Mouse (Mus musculus) cortical plate, adult 2 months (tissue): Measurements from ENCODE around the gene Gp1bb. TPM values are rescaled to one million over a fixed set of nuclear protein-coding genes. Genes with fewer than 3 reads are reported as not detected.

Source experiments
- H3K27ac ChIP-seq: fragments of 200-500 bp; 2 replicates; pipeline ENCODE4 v1.5.1; 2012; ENCODE audit warnings: low read length, control low read depth, inconsistent platforms; ENCODE audit not compliant: insufficient read depth
- H3K4me1 ChIP-seq: fragments of 200-500 bp; 2 replicates; pipeline ENCODE4 v1.6.1; 2011; ENCODE audit warnings: low read length; ENCODE audit not compliant: control insufficient read depth, insufficient read depth
- H3K4me3 ChIP-seq: fragments of 200-500 bp; 2 replicates; pipeline ENCODE4 v1.5.1; 2011; ENCODE audit warnings: mild to moderate bottlenecking, low read length, control low read depth; ENCODE audit not compliant: insufficient read depth
- CTCF ChIP-seq: fragments of 200-500 bp; IDR thresholded peaks from 2 replicates; pipeline ENCODE4 v1.5.1; 2011; ENCODE audit warnings: mild to moderate bottlenecking, control low read depth, low read length; ENCODE audit not compliant: insufficient read depth; ENCODE audit errors: extremely low read depth
- POLR2A ChIP-seq: fragments of 200-500 bp; IDR thresholded peaks from 2 replicates; pipeline ENCODE4 v1.6.1; 2011; ENCODE audit warnings: mild to moderate bottlenecking, low read length, control low read depth; ENCODE audit not compliant: insufficient read depth; ENCODE audit errors: extremely low read depth
- polyA plus RNA-seq: library from polyadenylated mRNA; depleted of rRNA; stranded (reverse); fragments of >200 nt; gene quantifications from 2 replicates; pipeline ENCODE4 v1.2.3, GENCODE M21; 2012; rRNA removed

Gene Gp1bb
- polyA plus RNA-seq, 1 experiment, result 4.6 TPM

DNA sequence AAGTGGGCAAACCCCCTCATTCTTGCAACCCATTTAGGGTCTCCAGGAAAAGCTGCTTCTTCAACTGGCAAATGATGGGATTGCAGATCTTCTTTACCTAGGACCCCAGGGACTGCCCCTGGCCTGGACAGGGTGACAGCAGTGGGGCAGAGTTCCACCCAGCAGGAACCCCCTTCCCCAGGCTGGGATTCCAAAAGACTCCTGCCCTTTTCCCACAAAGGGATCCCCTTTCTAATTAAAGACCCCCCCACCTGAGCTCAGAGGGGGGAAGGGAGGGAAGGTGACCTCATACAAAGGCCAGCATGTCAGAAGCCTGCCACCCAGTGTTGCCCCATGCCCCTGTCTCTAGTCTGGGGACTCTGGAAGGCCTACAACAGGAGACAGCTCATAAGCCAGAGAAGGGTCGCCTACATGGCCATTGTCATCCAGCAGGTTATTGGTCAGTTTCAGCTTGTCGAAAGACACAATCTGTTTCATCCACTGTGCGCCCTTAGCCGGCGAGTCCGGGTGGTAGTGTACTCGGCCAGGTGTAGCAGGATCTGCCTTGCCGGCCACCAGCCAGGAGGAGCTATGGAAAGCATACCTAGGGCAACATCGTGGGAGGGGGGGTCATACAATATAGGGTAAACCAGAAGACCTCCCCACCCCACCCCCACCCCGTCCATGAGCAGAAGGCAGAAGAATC lies 38.4 kb downstream of the Gp1bb start:
- TF ChIP-seq CTCF, result no peak
- no peaks in the 10 kb centered on the region for H3K4me1 ChIP-seq
- no peak overlapping the region for H3K27ac ChIP-seq
- no peak overlapping the region for H3K4me3 ChIP-seq

DNA sequence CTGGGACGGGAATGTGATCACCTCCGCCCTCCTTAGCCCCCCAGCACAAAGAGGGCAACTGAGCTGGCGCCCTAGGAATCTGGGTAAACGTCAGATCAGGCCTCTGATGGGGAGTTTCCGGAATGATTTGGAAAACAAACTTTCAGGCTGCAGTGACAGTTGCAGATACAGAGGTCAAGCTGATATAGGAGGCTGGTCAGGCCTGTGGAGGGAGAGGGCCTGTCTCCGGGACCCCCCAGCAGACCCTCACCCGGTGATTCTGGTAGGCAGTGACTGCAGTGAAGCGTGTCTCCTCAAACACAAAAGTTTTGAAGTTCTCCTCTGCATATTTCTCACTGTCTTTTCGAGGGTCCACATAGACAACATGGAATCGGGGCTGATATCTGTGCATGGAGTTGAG lies 39.0 kb downstream of the Gp1bb start:
- no peak for TF ChIP-seq CTCF
- no peak for TF ChIP-seq POLR2A
- no peak overlapping the region for H3K4me3 ChIP-seq
- no peaks in the 10 kb centered on the region for H3K4me1 ChIP-seq
- H3K27ac ChIP-seq, result no peak overlapping the region

DNA sequence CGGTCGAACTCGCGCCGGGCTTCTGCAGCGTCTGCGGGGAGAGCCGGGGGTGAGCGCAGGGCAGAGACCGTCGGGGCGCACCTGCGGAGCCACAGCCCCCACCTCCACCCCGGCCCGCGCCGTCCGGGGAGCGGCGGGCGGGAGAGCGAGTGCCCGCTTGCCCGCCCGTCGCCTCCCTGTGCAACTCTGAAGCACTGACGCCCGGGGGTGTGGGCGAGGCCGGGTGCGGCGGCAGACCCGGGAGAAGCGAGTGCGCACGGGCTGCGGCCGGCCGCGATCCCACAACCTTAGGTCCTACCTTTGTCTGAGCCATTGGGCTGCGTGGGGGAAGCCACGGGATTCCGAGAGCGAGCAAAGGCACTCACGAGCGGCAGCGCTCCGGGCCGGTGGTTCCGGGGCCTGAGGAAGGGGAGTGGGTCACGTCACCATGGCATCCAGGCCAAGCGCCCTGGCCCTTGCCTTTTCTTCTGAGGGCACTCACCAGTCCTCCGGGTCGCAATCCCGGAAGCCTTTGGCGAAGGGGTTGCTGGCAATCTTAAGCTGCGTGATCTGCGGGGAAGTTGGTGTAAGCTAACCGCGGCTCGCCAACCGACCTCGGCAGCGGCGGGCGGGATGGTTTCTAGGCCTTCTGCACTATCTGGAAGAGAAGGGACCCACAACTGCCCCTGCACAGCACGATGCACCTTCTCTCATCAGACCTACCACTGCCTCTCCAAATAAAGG lies 39.6 kb downstream of the Gp1bb start:
- Histone ChIP-seq H3K4me3 (no peak overlapping the region), H3K4me1 (no peaks in the 10 kb centered on the region), H3K27ac (no peak overlapping the region)
- TF ChIP-seq CTCF (no peak), POLR2A (no peak)

DNA sequence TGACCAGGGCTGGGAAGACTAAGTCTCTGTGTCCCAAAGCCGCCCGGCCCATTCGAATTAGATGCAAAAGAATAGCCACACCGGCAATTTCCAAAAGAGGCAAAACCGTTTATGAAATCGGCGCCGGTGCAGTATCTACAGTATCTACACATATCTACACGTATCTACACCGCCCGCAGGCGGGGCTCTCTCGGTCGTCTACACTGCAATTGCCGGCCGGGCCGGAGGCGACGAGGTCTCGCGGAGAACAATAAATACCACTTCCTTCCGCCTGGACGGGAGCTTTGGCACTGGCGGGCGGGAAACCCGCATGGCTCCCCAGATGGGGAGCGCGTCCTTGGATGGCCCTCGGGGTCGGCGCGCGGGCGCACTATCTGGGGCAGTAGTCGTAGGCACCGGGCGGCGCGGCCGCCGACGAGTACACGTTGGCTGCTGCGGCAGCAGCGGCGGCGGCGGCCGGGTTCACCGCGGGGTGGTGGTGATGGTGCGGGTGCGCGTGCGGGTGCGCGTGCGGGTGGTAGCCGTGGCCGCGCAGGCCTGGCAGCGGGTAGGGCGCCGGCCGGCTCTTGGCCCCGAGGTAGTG lies 40.5 kb downstream of the Gp1bb start:
- Histone ChIP-seq H3K27ac (no peak overlapping the region), H3K4me3 (0 out of 2 replicates have a peak overlapping the region, but pooled peaks have one; percentile 16), H3K4me1 (no peaks in the 10 kb centered on the region)
- TF ChIP-seq CTCF (no peak), POLR2A (no peak)

DNA sequence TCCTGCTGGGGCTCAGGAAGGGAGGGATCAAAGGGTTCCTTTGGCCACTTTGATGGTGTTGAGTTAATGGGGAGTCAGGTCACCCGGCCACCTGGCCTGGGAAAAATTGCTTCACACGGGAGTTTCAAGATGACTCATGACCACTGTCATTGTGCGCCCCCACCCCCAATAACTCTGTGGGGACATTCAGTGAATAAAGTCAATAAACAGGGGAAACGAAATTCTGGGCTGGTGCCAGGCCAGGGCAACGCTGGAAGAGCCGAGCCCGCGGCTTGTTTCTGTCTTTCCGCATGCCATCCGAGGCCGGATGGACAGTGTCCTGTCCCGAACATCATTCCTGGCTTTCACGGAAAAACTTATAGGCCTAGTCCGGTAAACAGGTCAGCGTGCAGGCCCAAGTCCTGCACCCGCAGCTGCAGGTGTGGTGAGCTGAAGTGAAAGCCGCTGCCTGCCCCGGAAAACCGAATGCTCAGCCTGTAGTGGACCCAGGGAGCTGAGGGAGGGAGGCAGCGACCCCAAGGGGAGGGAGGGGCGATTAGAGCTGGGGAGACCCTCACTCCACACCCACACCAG lies 41.1 kb downstream of the Gp1bb start:
- TF ChIP-seq POLR2A (no peak), CTCF (no peak)
- no peak overlapping the region for H3K27ac ChIP-seq
- no peaks in the 10 kb centered on the region for H3K4me1 ChIP-seq
- H3K4me3 ChIP-seq, result 0 out of 2 replicates have a peak overlapping the region, but pooled peaks have one; percentile 16

DNA sequence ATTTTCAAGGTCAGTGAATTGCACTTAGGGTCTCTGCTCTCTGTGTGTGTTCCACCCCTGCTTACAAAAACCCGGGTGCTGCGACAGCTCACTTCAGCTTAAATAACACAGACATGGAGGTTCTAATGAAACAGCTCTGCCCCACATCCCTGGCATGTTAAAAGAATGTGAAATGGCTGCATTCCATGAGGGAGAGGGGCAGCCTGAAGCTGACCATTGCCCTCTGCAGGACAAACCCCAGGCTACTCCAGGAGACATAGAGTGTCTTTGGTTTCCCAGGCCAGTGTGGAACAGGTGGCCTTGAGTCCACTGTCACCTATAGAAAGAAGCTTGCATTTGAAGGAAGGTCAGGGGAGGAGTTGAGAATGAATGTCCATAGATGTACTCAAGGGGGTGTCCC lies 41.8 kb downstream of the Gp1bb start:
- Histone ChIP-seq H3K4me1 (no peaks in the 10 kb centered on the region), H3K27ac (no peak overlapping the region), H3K4me3 (no peak overlapping the region)
- TF ChIP-seq POLR2A, result no peak
- TF ChIP-seq CTCF, result no peak

DNA sequence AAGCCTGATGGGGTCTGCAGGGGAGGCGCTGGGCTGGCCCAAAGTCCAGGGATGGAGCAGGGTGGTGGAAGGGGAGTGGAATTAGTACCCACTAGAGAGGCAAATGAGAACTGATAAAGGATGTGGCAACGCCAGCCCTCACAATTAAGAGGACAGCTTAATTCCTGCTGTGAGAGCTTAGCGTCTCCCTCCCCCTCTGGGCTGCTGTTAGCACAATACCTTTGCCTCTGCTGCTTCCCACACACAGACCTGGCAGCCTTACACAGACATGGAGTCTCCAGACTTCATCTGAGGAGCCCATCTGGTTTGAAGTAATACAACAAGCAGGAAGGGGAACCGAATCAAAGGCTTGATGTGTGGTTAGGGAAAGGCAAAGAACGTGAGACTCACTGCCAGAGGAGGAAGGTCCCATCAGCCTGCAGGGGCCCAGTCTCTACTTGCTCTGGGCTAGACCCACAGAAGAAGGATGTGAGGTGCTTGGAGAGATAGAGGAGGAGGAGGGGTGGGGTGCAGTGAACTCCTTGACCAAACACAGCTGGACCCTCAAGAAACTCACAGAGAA lies 44.5 kb downstream of the Gp1bb start:
- TF ChIP-seq POLR2A (no peak), CTCF (no peak)
- H3K27ac ChIP-seq, result no peak overlapping the region
- H3K4me3 ChIP-seq, result no peak overlapping the region
- H3K4me1 ChIP-seq, result no peaks in the 10 kb centered on the region

DNA sequence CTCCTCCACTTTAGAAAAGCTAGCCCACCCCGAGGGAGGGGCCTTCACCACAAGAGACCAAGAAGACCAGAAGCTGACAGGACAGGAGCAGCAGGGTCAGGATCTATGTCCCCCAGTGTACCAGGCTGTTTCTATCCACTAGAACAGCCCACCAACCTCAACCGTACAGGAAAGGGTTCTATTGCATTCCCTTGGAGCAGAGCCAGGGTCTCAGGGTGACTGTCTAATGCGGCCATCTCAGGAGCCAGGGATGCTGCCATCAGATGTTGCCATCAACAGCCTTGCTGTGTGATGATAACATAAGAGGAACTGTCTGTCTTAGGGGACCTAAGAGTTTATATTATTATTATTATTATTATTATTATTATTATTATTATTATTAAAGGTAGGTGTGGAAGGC lies 45.1 kb downstream of the Gp1bb start:
- Histone ChIP-seq H3K4me1 (no peaks in the 10 kb centered on the region), H3K27ac (no peak overlapping the region), H3K4me3 (no peak overlapping the region)
- TF ChIP-seq CTCF (no peak), POLR2A (no peak)

DNA sequence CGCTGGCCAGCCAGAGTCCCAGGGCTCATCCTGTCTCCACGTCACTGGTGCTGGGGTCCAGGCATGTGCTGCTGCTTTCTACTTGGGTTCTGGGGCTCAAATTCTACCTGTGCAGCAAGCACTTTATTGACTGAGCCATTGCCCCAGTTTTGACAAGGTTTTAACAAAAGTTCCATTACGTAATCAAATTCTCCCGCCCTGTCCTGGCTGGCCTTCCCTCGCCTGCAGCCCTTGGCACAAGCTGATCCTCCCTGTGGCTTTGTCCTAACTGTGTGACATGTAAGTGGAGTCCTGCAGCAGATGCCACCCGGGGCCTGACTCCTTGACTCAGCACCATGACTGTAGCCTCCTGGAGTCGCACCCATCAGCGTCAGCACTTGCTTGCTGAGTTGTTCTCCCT lies 48.0 kb downstream of the Gp1bb start:
- TF ChIP-seq CTCF (no peak), POLR2A (no peak)
- H3K27ac ChIP-seq, result no peak overlapping the region
- no peaks in the 10 kb centered on the region for H3K4me1 ChIP-seq
- no peak overlapping the region for H3K4me3 ChIP-seq

Other genes starting within 250 kb of the Gp1bb start
- gene Txnrd2, start 196.0 kb downstream of the Gp1bb start, polyA plus RNA-seq, result 22.4 and 29.5 TPM in 2 replicates
- gene Comt, start 195.6 kb downstream of the Gp1bb start, polyA plus RNA-seq, result 150 and 155 TPM in 2 replicates
- gene Gnb1l, start 123.7 kb downstream of the Gp1bb start, polyA plus RNA-seq, result 5.7 and 7.8 TPM in 2 replicates
- 3.8 and 4.2 TPM in 2 replicates for gene Rtl10, start 123.5 kb downstream of the Gp1bb start, polyA plus RNA-seq
- 2.1 and 3.6 TPM in 2 replicates for gene Tbx1, start 31.7 kb downstream of the Gp1bb start, polyA plus RNA-seq
- 156 and 173 TPM in 2 replicates for gene Gm49601, start 4.0 kb upstream of the Gp1bb start, polyA plus RNA-seq
- gene Sept5, start 7.6 kb upstream of the Gp1bb start, polyA plus RNA-seq, result 999 TPM in 2 replicates
- 88.0 and 88.9 TPM in 2 replicates for gene Cldn5, start 154.4 kb upstream of the Gp1bb start, polyA plus RNA-seq
- 82.7 and 85.3 TPM in 2 replicates for gene Ufd1, start 189.4 kb upstream of the Gp1bb start, polyA plus RNA-seq
- gene Cdc45, start 189.6 kb upstream of the Gp1bb start, polyA plus RNA-seq, result 2.5 and 2.9 TPM in 2 replicates
- gene 2510002D24Rik, start 214.2 kb upstream of the Gp1bb start, polyA plus RNA-seq, result 52.8 and 53.3 TPM in 2 replicates
- 0.45 TPM in 1 of 2 replicates, not detected in the other for gene Gm28539, start 214.2 kb upstream of the Gp1bb start, polyA plus RNA-seq